Mouse (Mus musculus): ENCODE data around the gene Tor3a.

DNA sequence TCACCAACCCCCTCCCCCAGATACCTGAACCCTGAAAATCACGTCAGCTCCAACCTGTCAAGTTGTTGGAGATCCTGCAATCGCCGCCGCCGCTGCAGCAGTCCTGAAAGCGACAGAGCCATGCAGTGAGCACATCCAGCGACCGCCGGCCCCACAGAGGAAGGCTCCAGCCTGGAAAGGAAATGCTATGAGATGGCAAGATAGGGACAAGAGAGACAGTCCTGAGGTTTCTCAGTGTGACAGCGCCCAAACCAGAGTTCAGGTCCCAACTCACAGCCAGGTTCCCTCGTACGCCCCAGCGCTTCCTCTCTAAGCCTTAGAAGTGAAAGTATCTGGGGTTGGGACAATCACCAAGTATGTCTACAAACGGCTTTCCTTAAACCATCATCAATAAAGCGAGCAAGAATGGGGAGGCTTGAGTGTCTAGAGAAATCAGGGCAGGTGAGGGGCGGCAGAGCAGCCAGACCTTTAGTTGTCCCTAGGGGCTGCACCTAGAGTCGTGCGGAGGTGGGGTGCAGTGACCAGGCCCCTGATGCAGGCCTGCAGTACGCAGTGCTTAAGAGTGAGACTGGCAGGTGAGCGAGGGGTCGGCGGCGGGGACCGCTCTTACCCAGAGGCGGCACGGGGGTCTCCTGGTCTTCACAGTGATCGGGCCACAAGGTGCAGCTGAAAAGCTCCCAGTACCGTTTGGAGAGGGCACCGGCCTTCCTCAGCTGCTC is 521 bp downstream of the Tor3a start:
- TF ChIP-seq CTCF (conservative IDR thresholded peaks at IDR 0.05; ENCODE audit: insufficient read depth, insufficient read length, low read depth, low read length) (no peak), POLR2A (IDR thresholded peaks at IDR 0.05; ENCODE audit: low read depth, low read length) (no peak)

Measured in kidney, adult 2 months (tissue).